Mouse (Mus musculus): ENCODE measurements around the gene Sik2. TPM values are rescaled to one million over a fixed set of nuclear protein-coding genes. Genes with fewer than 3 reads are reported as not detected.

Sik2 gene
- polyA plus RNA-seq (2012; rRNA removed), result 80.9 and 88.1 TPM in 2 replicates

DNA sequence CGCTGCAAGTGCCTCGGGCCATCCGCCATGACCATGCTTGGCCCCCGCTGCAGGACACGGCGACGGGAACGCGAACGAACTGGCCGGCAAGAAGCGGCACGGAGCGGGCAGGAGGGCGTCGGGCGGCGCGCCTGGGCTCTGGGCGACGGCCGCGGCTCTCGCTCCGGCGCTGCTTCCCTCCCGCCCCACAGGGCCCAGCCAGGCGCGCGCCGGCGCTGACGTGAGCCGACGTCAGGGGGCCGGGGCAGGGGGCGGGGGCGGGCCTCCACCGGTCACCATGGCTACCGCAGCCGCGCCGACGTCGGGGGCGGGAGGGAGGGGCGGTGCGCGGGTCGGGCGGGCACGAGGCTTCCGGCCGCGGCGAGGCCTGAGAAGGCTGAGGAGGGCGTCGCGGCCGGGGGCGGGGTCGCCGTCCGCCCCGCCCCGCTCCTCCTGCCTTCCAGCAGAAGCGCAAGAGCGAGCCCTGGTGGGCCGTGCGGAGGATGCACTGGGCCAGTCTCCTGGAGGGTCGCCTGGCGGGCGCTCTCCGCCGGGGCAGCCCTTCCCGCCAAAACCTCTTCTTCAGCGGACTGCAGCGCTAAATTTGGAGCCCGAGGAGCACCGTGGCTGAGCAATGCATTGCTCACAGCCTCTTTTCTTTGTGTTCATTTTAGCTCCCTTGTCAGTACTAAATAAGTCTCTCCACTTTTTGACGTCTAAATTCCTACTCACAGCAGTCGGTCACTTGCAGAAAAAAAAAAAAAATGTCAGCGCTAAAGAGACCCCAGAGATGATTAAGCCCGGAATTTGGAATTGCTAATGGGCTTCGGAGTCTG is at the start of gene Sik2:
Gene Sik2, minus strand, starts transcription at position 233 of the 815 bp plus-strand sequence.
- DNase-seq (ENCODE audit: low read depth), result no peak

DNA sequence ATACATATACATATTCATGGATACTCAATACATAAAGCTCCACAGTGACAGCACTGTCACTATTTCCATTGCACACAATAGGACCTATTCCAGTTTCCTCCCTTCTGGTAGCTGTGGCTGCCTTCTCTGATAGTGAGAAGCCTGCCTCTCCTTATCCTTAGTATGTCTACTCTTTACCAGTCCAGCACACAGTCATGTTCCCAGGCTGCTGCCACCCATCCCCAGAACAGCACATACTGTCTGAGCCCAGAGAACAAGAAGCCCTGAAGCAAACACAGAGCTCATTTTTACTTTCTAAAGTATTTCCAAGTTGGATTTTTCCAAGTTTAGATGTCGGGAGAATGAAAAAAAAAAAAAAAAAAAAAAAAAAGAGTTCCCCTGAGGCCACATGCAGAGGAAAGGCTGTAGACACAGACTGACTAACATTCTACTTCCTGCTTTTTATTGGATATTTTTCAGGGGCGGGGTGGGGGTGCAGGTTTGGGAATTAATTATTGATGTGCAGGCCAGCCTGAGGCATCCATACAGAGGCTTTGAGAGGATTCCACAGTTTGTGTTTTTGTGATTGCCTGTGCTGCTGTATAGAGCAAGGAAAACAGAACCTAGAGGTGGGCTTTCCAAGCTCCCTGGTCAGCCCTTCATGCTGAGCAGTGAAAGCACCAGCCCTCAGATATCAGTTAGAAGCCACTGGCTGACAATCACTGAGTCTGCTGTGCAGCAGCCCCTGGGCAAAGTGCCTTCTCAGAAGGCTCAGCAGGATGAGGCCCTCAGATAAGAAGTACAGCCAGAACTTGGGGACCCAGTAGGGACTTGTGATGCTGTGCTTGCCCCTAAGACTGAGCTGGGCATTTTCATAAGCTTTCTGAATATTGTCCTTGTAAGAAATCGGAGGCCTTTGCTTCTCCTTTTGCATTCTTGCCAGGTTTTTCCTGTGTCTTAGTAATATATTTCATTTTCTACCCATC is 47.8 kb upstream of the Sik2 start:
- no peak for DNase-seq (ENCODE audit: low read depth)

DNA sequence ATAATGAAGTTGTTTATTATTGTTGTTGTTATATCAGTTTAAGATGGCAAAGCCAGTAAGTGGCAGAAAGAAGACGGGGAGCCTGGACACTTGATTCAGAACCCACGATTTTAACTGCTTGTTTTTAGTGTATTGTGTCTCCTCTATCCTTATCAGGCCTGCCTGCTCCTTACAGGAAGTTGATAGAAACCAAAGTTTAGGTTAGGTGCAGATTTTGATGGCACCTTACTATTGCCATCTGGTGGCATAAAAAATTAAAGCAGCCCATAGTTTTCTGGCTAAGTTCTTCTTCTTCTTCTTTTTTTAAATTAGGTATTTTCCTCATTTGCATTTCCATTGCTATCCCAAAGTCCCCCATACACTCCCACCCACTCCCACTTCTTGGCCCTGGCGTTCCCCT is 43.3 kb upstream of the Sik2 start:
- no peak for DNase-seq (ENCODE audit: low read depth)

- no peak for DNase-seq (ENCODE audit: low read depth)
Observed at GRCm38 (mm10) chr9:51042136-51042535, 33.3 kb upstream of the Sik2 start.

DNA sequence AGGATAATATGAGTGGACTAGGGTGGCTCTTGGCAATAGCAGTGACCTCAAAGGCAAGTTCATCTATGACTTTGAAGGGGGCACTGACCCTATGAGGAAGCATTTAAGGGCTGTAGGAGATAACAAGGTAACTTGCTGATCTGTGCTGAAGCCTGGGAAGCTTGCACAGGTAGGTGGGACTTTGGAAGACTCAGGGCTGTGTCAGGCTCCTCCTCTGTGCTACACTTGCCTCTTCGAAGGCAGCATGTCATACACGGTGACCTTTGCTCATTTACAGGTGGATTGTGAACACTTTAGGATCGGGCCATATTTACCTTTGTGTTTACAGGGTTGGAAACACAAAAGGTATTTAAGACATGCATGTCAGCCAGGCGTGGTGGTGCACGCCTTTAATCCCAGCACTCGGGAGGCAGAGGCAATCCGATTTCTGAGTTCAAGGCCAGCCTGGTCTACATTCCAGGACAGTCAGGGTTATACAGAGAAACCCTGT is 32.7 kb upstream of the Sik2 start:
- no peak for DNase-seq (ENCODE audit: low read depth)

- DNase-seq (ENCODE audit: low read depth), result no peak
Observed at GRCm38 (mm10) chr9:51032785-51033529, 24.1 kb upstream of the Sik2 start.

GRCm38 (mm10) chr9:51032291-51032690 is 23.4 kb upstream of the Sik2 start:
- DNase-seq (ENCODE audit: low read depth), result no peak

DNA sequence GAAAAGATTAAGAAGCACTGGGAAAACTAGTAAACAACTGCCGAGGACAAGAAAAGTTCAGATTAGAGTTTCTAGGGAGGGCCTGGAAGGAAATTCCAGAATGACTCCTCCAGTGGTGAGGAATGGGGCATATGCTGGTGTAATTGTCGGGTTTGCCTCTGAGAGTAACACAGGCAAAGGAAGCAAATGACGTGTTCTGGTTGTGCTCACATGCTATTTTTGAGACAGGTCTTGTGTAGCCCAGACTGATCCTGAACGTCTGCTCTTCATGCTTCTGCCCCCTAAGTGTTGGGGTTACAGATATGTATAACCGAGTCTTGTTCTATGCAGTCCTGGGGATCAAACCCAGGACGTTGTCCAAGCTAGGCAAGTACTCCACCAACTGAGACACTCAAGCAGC is 22.7 kb upstream of the Sik2 start:
- DNase-seq (ENCODE audit: low read depth), result no peak

DNA sequence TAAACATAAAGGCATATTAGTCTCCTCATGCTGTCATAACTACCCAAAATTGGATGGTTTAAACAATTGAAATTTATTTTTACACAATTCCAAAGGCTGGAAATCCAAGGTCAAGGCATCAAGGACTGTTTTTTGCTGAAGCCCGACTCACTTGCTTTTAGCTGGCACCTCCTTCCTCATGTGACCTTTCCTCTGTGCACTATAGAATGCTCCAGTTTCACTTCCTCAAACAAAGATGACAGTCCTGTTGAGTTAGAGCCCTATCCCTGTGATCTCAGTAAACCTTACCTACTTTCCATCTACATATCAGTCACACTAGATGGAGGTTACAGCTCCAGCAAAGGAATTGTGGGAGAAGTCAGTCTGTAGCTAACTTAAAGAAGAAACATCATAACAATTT is 21.3 kb upstream of the Sik2 start:
- DNase-seq (ENCODE audit: low read depth), result no peak

DNA sequence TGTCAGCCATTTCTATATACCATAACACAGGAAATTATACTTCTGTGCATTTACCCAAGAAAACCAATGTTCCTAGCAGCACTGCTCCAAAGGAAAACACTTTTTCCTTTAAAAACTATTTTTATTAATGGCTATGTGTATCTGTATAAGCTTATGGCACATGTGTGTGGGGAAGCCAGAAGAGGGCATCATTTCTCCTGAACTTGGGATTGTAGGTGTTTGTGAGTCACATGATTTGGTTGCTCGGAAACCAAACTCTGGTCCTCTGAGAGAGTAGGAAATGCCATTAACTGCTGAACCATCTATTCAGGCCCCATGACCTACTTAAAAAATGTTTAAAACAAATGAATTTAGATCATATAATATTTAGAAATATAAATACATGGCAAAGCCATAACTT is 18.1 kb upstream of the Sik2 start:
- DNase-seq (ENCODE audit: low read depth), result no peak

DNA sequence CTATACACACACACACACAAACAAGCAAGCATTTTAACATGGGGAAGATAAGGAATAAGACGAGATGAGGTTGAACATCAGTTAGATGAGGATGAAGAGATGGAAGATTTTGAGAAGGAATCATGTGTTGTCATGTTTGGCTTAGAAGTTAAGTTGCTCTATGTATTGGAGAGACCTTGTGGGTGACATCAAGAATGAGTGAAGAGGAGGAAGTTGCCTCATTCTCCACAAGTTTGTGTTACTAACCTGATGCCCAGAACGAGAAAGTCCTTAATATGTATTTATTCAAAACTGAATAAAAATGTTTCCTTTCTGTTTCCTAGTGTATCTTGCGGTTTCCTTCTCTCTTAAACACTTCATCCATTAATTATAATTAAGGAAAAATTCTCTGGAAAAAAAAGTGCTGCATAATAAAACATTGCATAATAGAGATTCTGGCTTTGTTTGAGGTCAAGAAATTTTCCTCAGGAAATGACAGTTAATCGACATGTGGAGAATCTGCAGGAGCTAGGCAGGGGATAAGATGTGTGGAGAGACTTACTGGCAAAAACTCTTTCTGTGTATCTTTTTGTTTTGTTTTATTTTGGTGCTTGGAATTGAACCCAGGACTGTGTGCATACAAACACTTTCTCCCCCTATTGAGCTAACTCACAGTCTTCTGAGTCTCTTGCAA is 12.4 kb upstream of the Sik2 start:
- no peak for DNase-seq (ENCODE audit: low read depth)

- no peak for DNase-seq (ENCODE audit: low read depth)
Observed at GRCm38 (mm10) chr9:51020351-51020750, 11.5 kb upstream of the Sik2 start.

DNA sequence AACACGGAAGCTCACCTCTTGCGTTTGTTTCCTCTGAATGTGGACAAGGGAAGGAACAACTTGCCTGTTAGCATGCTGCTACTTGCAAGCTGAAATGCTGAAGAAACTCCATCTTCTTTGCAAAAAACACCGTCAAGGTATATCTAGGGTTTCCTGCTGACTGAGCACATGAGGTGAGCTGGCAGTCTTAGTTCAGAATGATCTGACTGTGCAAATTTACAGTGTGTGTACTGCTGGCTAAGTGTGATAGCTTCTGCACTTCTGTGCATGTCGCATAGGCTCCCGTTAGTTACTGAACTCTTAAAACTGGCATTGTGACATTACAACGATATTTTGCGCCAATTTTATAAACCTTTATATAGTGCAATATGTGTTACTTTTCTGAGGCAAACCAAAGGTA is 10.8 kb upstream of the Sik2 start:
- no peak for DNase-seq (ENCODE audit: low read depth)

- no peak for DNase-seq (ENCODE audit: low read depth)
Observed at GRCm38 (mm10) chr9:51015732-51016131, 6.9 kb upstream of the Sik2 start.

DNA sequence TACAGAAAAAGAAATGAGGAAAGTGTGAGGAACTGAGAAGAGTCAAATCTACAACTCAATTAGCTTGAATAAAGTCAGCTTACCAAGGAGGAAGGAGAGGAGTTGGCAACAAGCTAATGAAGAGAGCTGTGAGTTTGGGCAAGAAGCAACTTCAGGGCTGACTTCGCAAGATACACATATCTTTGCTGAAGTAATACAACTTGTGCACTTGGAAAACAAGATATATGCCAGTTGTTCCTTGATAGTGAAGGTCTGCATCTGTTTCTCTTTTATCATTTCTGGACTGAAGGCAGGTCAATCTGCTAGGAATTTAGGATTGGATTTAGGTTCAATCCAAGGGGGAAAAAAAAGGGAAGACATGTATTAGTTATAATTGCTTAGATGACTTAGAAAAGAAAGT is 4.8 kb upstream of the Sik2 start:
- no peak for DNase-seq (ENCODE audit: low read depth)

GRCm38 (mm10) chr9:51009656-51009950 is 730 bp upstream of the Sik2 start:
- no peak for DNase-seq (ENCODE audit: low read depth)

GRCm38 (mm10) chr9:51008068-51008840 is 619 bp downstream of the Sik2 start:
- DNase-seq (ENCODE audit: low read depth), result no peak

GRCm38 (mm10) chr9:51007726-51008067 is 1.2 kb downstream of the Sik2 start:
- DNase-seq (ENCODE audit: low read depth), result no peak

DNA sequence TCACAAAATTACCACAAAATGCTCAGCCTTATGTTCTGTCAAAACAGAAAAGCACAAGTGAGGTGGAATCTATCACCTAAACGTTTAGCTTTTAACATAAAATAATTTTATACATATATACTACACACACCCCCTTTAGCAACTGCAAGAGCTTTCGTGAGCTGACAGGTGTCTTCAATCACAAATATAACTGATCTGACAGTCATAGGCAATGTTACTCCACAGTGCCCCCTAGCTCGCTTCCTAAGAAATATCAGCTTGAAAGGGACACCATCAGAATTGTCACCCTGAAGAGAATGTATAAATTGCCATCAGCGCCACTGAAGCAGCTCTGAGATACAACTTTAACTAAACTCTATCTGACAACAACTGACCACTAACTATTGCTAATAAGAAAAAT is 2.0 kb downstream of the Sik2 start:
- no peak for DNase-seq (ENCODE audit: low read depth)

- DNase-seq (ENCODE audit: low read depth), result no peak
Observed at GRCm38 (mm10) chr9:51004062-51004461, 4.8 kb downstream of the Sik2 start.

DNA sequence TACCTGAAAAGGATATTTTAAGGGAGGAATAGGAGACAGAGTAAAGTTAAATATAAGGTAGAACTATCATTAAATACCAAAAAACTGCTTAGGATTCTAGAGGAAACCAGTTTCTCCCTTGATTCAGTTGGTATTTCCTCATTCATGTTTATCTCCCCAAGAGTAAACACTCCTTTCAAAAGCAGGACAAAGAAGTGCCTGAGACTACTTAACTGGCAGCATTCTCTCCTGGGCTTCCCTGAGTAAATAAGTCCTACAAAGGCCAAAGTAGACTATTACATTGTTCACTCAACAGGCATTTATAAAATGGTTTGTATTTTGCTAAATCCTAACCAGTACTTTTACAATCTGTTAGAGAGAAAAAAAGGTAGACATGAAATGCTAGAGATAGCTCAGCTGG is 22.2 kb downstream of the Sik2 start:
- no peak for DNase-seq (ENCODE audit: low read depth)

All from gonadal fat pad, adult 2 months (tissue).